Mouse (Mus musculus) spleen, adult 2 months (tissue): ENCODE measurements at regions not wholly inside any gene's neighbourhood (a gene's known extent, or its start where the extent isn't known, plus 50 kb on each side); places are given as distances from the start of the nearest gene placed in this dataset.

Experiments
- CTCF ChIP-seq: fragments of 200-500 bp; IDR thresholded peaks from 2 replicates; pipeline ENCODE4 v1.5.1; 2011; ENCODE audit warnings: mild to moderate bottlenecking, inconsistent platforms; ENCODE audit not compliant: insufficient read depth, insufficient read length, insufficient replicate concordance; ENCODE audit errors: extremely low read depth
- POLR2A ChIP-seq: fragments of 200-500 bp; IDR thresholded peaks from 2 replicates; pipeline ENCODE4 v1.6.1; 2011; ENCODE audit warnings: low read depth, low read length, inconsistent platforms

GRCm38 (mm10) chr12:78046582-78046981 is 147.5 kb upstream of the Gm6657 start:
- TF ChIP-seq CTCF (no peak), POLR2A (no peak)
